Mouse (Mus musculus) limb, embryonic 10.5 days (tissue): ENCODE measurements at regions not wholly inside any gene's neighbourhood (a gene's known extent, or its start where the extent isn't known, plus 50 kb on each side); places are given as distances from the start of the nearest gene placed in this dataset.
A peak's percentile ranks its signal among the peaks of the same experiment; 100 is the strongest.

ENCODE experiments used
- DNase-seq: peaks from one replicate; pipeline ENCODE4 v3.0.0-alpha.2; 2017; ENCODE audit warnings: low spot score
- H3K27ac ChIP-seq: fragments of 300-500 bp; sonication (generic); 2 replicates; pipeline ENCODE4 v1.5.1; 2016; ENCODE audit warnings: mild to moderate bottlenecking
- H3K27me3 ChIP-seq: fragments of 300-500 bp; sonication (generic); 2 replicates; pipeline ENCODE4 v1.6.1; 2016; ENCODE audit warnings: low read depth, mild to moderate bottlenecking; ENCODE audit not compliant: poor library complexity, severe bottlenecking
- H3K36me3 ChIP-seq: fragments of 300-500 bp; sonication (generic); 2 replicates; pipeline ENCODE4 v1.6.1; 2016; ENCODE audit warnings: mild to moderate bottlenecking, moderate library complexity
- H3K4me1 ChIP-seq: fragments of 300-500 bp; sonication (generic); 2 replicates; pipeline ENCODE4 v1.6.1; 2016
- H3K4me3 ChIP-seq: fragments of 300-500 bp; sonication (generic); 2 replicates; pipeline ENCODE4 v1.5.1; 2016; ENCODE audit warnings: mild to moderate bottlenecking, moderate library complexity
- H3K9me3 ChIP-seq: fragments of 300-500 bp; sonication (generic); replicated peaks from 2 replicates; pipeline ENCODE4 v1.6.1; 2016; ENCODE audit warnings: mild to moderate bottlenecking
- WGBS: fragments of 180-500 bp; shearing (Covaris S2); methylation state at CpG from one replicate; pipeline ENCODE4 v1.1.7; 2016; 5-methylcytosine and 5-hydroxymethylcytosine counted together

GRCm38 (mm10) chr7:37362879-37363278 is 410.6 kb downstream of the Zfp536 start:
- H3K9me3 ChIP-seq: no peaks in the 10 kb centered on the region
- 35% methylated on average over 8 of the region's 8 CpGs for WGBS
- 0 out of 2 replicates have a peak overlapping the region, but pooled peaks have one; percentile 47 for H3K4me3 ChIP-seq
- H3K27ac ChIP-seq: peak overlapping the region; percentile 83
- peaks cover 15% of the 10 kb centered on the region for H3K27me3 ChIP-seq
- peaks cover 48% of the 10 kb centered on the region for H3K4me1 ChIP-seq
- no peaks in the 10 kb centered on the region for H3K36me3 ChIP-seq
- no peak for DNase-seq

- peaks cover 15% of the 10 kb centered on the region for H3K27me3 ChIP-seq
- H3K4me1 ChIP-seq: peaks cover 44% of the 10 kb centered on the region
- H3K36me3 ChIP-seq: no peaks in the 10 kb centered on the region
- H3K9me3 ChIP-seq: no peaks in the 10 kb centered on the region
- peak overlapping the region; percentile 83; the same call in 1 of the 2 replicates for H3K27ac ChIP-seq
- no peak overlapping the region for H3K4me3 ChIP-seq
- WGBS: 32% methylated on average over 10 of the region's 10 CpGs
- no peak for DNase-seq
Observed at GRCm38 (mm10) chr7:37363629-37364175, 409.7 kb downstream of the Zfp536 start.

- peaks cover 44% of the 10 kb centered on the region for H3K4me1 ChIP-seq
- H3K4me3 ChIP-seq: no peak overlapping the region
- no peaks in the 10 kb centered on the region for H3K36me3 ChIP-seq
- H3K27me3 ChIP-seq: peaks cover 15% of the 10 kb centered on the region
- no peak for DNase-seq
- no peaks in the 10 kb centered on the region for H3K9me3 ChIP-seq
- H3K27ac ChIP-seq: no peak overlapping the region
- WGBS: 69% methylated on average over 9 of the region's 9 CpGs
Observed at GRCm38 (mm10) chr7:37364221-37364620, 409.2 kb downstream of the Zfp536 start.

DNA sequence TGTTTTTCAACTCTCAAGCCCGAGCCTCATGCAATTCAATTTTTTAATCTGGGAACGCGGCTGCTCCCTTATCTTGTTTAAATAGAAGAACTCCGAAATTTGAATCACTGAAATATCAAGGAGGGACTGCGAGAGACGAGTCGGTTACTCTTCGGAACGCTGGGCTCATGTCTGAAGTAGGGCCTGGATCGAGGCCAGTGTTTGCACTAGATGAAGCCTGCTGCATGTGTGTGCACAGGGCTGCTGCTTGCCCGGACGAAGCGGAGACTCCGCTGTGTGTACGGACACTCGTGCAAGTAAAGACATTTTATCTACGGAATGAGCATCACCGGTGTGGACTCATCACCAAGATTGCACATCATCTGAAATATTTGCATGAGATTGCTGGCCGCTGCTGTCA is 407.4 kb downstream of the Zfp536 start:
- Histone ChIP-seq H3K4me3 (no peak overlapping the region), H3K4me1 (peaks cover 53% of the 10 kb centered on the region), H3K27me3 (peaks cover 7% of the 10 kb centered on the region; the same call in 1 of the 2 replicates), H3K27ac (no peak overlapping the region), H3K9me3 (no peaks in the 10 kb centered on the region), H3K36me3 (no peaks in the 10 kb centered on the region)
- 92% methylated on average over 19 of the region's 19 CpGs for WGBS
- DNase-seq: no peak

GRCm38 (mm10) chr7:37369698-37370097 is 403.7 kb downstream of the Zfp536 start:
- Histone ChIP-seq H3K4me3 (no peak overlapping the region), H3K36me3 (no peaks in the 10 kb centered on the region), H3K9me3 (no peaks in the 10 kb centered on the region), H3K4me1 (peaks cover 27% of the 10 kb centered on the region), H3K27ac (0 out of 2 replicates have a peak overlapping the region, but pooled peaks have one; percentile 7), H3K27me3 (peaks cover 15% of the 10 kb centered on the region)
- WGBS: 32% methylated on average over 4 of the region's 4 CpGs
- peak; percentile 71 for DNase-seq

GRCm38 (mm10) chr7:37373864-37374263 is 399.6 kb downstream of the Zfp536 start:
- no peaks in the 10 kb centered on the region for H3K36me3 ChIP-seq
- H3K27ac ChIP-seq: no peak overlapping the region
- H3K4me3 ChIP-seq: no peak overlapping the region
- H3K9me3 ChIP-seq: no peaks in the 10 kb centered on the region
- H3K4me1 ChIP-seq: peaks cover 57% of the 10 kb centered on the region
- WGBS: 18% methylated on average over 11 of the region's 11 CpGs
- peaks cover 33% of the 10 kb centered on the region for H3K27me3 ChIP-seq
- DNase-seq: peak; percentile 82

GRCm38 (mm10) chr7:37375044-37375443 is 398.4 kb downstream of the Zfp536 start:
- no peak overlapping the region for H3K4me3 ChIP-seq
- H3K4me1 ChIP-seq: peaks cover 53% of the 10 kb centered on the region
- peaks cover 36% of the 10 kb centered on the region for H3K27me3 ChIP-seq
- no peaks in the 10 kb centered on the region for H3K36me3 ChIP-seq
- no peaks in the 10 kb centered on the region for H3K9me3 ChIP-seq
- peak; percentile 62 for DNase-seq
- WGBS: 36% methylated on average over 9 of the region's 9 CpGs
- peak overlapping the region; percentile 80 for H3K27ac ChIP-seq

- no peaks in the 10 kb centered on the region for H3K9me3 ChIP-seq
- peak overlapping the region; percentile 15 for H3K4me3 ChIP-seq
- H3K4me1 ChIP-seq: peaks cover 48% of the 10 kb centered on the region
- H3K36me3 ChIP-seq: no peaks in the 10 kb centered on the region
- H3K27me3 ChIP-seq: peaks cover 36% of the 10 kb centered on the region
- peak; percentile 40 for DNase-seq
- 49% methylated on average over 11 of the region's 11 CpGs for WGBS
- H3K27ac ChIP-seq: peak overlapping the region; percentile 80
Observed at GRCm38 (mm10) chr7:37375591-37375990, 397.9 kb downstream of the Zfp536 start.

DNA sequence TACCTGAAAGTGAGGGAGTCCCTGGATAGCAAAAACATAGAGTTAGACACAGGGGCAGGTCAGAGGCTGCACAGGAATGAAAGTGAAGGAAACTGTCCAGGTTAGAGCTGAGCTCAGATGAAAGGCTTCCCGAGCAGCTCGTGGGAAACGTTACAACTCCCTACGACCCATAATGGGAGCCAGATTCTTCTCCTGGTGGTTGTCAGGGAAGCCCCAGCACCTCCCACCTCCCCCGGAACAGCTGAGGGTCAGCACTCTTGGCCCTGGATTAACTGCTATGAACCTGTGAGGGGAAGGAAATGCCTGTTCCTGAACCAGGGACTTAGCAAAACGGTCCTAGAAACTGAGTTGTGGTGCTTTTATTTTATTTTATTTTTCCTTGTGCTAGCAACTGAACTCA is 397.2 kb downstream of the Zfp536 start:
- WGBS: 4% methylated on average over 6 of the region's 6 CpGs
- Histone ChIP-seq H3K27ac (peak overlapping the region; percentile 80), H3K4me1 (peaks cover 45% of the 10 kb centered on the region)

DNA sequence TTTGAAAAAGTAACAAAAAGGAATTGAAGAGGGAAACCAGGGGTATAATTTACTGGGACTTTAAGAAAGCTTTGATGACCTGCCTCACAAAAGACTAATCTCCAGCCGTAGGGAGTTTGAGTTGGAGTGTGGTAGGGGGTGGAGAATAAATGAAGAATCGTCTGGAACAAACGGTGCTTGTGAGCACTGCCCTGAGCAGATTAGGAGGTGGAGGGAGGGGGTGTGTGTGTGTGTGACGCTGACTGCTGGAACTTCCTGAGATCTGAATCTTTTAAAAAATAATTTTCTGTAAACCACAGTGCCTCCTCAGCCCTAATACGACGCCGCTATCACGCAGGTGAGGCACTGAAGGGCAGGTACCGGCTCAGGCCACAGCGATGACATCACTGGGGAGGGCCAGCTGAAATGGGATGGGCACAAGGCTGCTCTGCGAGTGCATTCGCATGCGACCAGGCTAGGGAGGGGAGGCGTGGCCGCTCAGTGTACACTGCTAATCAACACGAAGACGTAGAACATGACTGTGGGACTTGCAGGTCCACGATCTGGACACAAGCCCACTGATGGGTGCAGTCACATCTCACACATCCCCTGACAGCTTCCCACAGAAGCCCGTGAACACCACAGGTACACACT is 395.4 kb downstream of the Zfp536 start:
- no peaks in the 10 kb centered on the region for H3K9me3 ChIP-seq
- peaks cover 28% of the 10 kb centered on the region for H3K27me3 ChIP-seq
- 47% methylated on average over 19 of the region's 19 CpGs for WGBS
- no peaks in the 10 kb centered on the region for H3K36me3 ChIP-seq
- DNase-seq: no peak
- no peak overlapping the region for H3K4me3 ChIP-seq
- 0 out of 2 replicates have a peak overlapping the region, but pooled peaks have one; percentile 8 for H3K27ac ChIP-seq
- peaks cover 45% of the 10 kb centered on the region for H3K4me1 ChIP-seq

More for the DNA sequence above, 397.2 kb downstream of the Zfp536 start:
- DNase-seq: peak; percentile 64
- H3K27me3 ChIP-seq: peaks cover 36% of the 10 kb centered on the region
- H3K36me3 ChIP-seq: no peaks in the 10 kb centered on the region
- H3K9me3 ChIP-seq: no peaks in the 10 kb centered on the region
- peak overlapping the region; percentile 15 for H3K4me3 ChIP-seq

- DNase-seq: no peak
- no peak overlapping the region for H3K4me3 ChIP-seq
- no peak overlapping the region for H3K27ac ChIP-seq
- WGBS: 94% methylated on average over 8 of the region's 8 CpGs
- no peaks in the 10 kb centered on the region for H3K36me3 ChIP-seq
- no peaks in the 10 kb centered on the region for H3K27me3 ChIP-seq
- H3K9me3 ChIP-seq: no peaks in the 10 kb centered on the region
- peaks cover 9% of the 10 kb centered on the region for H3K4me1 ChIP-seq
Observed at GRCm38 (mm10) chr7:37387871-37388270, 385.6 kb downstream of the Zfp536 start.

GRCm38 (mm10) chr7:37388843-37389702 is 384.4 kb downstream of the Zfp536 start:
- no peaks in the 10 kb centered on the region for H3K27me3 ChIP-seq
- no peak for DNase-seq
- H3K4me1 ChIP-seq: peaks cover 9% of the 10 kb centered on the region
- WGBS: 89% methylated on average over 22 of the region's 22 CpGs
- no peaks in the 10 kb centered on the region for H3K36me3 ChIP-seq
- no peaks in the 10 kb centered on the region for H3K9me3 ChIP-seq
- no peak overlapping the region for H3K4me3 ChIP-seq
- H3K27ac ChIP-seq: no peak overlapping the region

GRCm38 (mm10) chr7:37389703-37390087 is 383.7 kb downstream of the Zfp536 start:
- DNase-seq: no peak
- H3K4me1 ChIP-seq: peaks cover 9% of the 10 kb centered on the region
- no peak overlapping the region for H3K4me3 ChIP-seq
- H3K27ac ChIP-seq: no peak overlapping the region
- H3K36me3 ChIP-seq: no peaks in the 10 kb centered on the region
- no peaks in the 10 kb centered on the region for H3K27me3 ChIP-seq
- WGBS: 97% methylated on average over 2 of the region's 2 CpGs
- H3K9me3 ChIP-seq: no peaks in the 10 kb centered on the region
